Mouse (Mus musculus): ENCODE measurements around the gene Srrm3.

Srrm3 gene

DNA sequence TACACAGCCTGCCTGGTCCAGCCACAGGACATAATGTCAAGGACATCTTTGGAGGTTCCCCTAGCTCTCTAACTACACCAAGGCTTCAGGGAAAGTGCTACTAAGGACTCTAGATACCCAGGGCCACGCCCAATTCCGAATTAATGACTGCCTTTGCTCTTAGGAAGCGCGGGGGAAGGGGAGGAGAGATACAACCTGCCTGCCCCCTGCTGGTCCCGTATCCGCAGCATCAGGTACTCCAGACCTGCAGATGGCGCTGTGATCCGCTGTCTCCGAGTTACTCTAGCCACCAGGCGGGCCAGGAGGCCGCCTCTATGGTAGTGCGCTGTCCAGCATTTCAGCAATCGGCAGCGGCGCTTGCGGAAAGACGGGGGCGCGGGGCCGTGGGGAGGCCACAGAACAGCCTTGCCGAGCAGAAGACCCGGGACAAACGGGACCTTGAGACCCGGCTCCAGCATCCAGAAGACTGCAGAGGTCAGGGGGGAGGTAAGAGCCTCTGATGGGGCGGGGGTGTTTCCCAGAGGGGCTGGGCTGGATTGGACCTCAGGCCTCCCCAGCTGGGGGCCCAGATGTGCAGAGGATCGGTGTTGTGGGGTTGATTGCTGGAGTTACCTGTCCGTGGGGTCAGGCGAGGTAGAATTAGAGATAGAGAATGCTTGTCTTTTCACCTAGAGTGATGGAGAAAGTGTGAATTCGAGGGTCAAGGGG, at the start of gene Srrm3:
Gene Srrm3 (plus strand): TSS at position 336 of the 708 bp plus-strand sequence.
- CTCF ChIA-PET, result no interaction called here

- CTCF ChIA-PET, result no interaction called here
These were observed 44.8 kb upstream of the Srrm3 start for GRCm38 (mm10) chr5:135761881-135762280.

DNA sequence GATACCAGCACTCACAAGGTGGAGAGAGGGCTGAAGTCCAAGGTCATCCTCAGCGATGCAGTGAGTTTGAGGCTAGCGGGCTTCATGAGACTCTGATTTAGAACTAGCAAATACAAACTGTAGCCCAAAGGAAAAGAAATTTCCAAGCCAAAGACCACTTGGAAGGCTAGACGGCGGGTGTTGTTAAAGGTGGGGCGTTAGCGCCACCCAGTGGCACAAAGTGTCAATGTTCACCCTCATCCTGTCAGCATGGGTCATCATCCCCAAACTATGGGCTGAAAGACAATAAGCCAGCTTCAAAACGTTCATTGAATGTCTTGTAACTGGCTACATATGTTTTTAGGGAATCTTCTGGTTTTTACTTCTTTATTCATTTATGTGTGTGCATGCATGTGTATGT, 43.2 kb upstream of the Srrm3 start:
- CTCF ChIA-PET, result interaction anchor here (1.3 to 1.4 kb wide), 2 partner anchors 19 to 147 kb away, joined by 3 to 4 read pairs; partner anchors contain the start of gene Tmem120a

GRCm38 (mm10) chr5:135764971-135765370, 41.7 kb upstream of the Srrm3 start:
- CTCF ChIA-PET, result no interaction called here

GRCm38 (mm10) chr5:135772519-135772918, 34.2 kb upstream of the Srrm3 start:
- CTCF ChIA-PET, result no interaction called here

DNA sequence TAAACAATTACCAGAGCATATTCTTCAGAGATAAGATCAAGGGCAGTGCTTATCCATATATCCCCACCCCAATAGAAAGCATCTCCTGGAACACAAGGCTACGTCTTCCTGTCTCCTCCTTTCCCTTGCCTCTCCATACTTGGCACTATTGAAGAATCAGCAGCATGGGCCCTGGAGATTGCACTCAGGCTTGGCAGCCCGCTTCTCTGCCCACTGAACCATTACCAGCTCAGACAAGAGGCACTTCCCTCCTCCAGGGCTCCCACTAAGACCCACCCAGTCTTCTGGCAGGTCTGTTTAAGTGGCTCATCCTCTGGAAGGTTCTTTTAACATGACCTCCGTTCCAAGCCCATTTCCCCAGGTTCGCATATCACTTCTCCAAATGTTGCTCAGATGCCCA, 30.1 kb upstream of the Srrm3 start:
- CTCF ChIA-PET, result no interaction called here

- CTCF ChIA-PET, result interaction anchor here (0.6 kb wide), 1 partner anchor 419 kb away, joined by 3 read pairs; no protein-coding TSS in a partner anchor
These were observed 28.8 kb upstream of the Srrm3 start, which contains the start of gene Styxl1 for GRCm38 (mm10) chr5:135777796-135778470. Gene Styxl1 (minus strand): TSS chr5:135778385.

DNA sequence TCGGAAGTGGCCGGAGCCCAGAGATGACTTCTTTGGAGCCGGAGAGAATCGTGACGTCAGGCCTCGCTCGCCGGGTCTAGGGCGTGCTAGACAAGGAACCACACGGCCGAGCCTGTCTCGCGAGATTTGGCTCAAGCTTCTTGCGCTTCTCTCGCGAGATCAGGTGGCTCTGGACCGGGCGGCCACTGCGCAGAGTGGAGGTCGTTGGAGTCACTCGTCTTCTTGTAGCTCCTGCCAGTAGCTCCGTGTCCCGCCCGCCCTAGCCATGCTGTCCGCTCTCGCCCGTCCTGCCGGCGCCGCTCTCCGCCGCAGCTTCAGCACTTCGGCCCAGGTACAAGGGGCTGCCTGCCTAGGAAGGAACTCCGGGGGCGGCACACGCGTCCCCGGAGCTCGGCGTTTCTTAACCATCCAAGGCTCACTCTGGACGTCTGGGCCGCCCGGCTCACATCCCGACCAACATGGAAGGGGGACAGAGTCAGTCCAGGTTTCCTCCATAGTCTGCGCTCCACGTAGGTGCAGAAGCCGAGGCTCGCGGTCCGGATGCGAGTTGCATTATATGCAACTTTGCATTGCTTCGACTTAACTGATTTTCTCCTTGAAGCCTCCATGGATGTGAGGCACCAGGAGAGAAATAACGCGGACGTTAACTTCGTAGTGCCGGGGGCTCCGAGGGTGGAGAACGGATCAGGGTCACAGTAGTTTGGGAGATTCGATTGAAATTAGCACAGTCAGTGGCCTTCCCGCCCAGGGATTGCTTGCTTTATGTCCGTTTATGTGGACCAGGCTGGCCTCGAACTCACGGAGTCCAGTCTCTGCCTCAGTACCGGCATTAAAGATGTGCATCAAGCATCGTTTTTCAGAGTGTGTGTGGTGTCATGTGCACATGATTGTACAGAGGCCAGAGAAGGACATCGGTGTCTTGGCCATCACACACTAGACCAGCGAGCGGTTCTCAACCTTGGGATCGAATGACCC, 27.9 kb upstream of the Srrm3 start, which contains the start of gene Mdh2:
Gene Mdh2 (plus strand): TSS at position 10 of the 975 bp plus-strand sequence.
- CTCF ChIA-PET, result interaction anchor here (0.6 kb wide), 1 partner anchor 418 kb away, joined by 3 read pairs; no protein-coding TSS in a partner anchor

DNA sequence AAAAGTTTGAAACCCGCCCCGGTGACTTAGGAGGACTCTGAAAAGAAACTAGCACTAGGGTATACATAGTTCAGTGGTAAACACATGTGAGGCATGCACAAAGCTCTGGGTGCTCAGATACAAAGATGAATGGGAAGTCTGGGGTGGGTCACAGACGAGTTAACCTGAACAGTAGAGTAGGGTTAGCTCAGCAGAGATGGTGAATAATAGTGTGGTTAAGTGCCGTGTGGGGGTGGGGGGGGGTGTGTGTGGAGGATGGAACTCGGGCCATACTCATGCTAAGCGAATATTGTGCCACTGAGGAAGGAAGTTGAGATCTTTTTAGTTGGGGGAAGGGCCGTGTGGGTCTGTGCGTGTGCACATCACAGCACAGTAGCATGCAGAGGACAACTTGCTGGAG, 26.4 kb upstream of the Srrm3 start:
- CTCF ChIA-PET, result interaction anchor here (0.5 kb wide), 1 partner anchor 64 kb away, joined by 4 read pairs; no protein-coding TSS in a partner anchor

DNA sequence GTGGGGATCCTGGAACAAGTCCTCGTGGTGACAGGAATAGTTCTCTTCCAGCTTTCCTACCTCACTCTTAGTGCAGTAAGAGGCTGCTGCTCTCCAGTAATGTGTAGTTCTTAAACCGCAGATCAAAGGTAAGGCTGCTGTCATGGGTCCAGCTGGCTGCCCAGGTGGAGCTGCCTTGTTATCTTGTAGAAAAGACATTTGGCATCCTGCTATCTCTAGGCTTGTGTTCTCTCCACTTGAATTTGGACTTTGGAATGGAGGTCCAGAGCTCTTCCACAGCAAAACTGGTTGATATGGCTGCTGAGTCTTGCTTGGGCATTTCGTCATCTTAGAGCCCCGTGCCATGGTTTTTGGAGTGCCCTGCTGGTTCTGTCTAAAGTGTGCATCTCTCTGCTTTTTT, 23.8 kb upstream of the Srrm3 start:
- CTCF ChIA-PET, result no interaction called here

GRCm38 (mm10) chr5:135793996-135794858, 12.5 kb upstream of the Srrm3 start:
- CTCF ChIA-PET, result interaction anchor here (0.6 to 0.7 kb wide), 2 partner anchors 16 to 1544 kb away, joined by 3 read pairs; no protein-coding TSS in a partner anchor

DNA sequence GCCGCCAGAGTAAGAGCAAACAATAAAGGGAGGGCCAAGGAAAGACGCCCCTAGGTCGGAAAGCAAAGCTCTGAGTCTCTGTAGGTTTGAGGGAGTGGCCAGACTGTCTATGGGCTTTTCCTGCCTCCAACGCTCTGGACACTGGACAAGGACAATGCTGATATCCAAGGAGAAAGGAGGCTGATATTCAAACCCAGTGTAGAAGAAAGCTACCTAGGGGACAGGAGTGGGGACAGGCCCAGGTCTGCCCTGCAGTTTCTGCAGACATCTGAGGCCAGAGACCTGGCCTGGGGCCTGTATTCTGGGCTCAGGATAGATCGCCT, 11.9 kb upstream of the Srrm3 start:
- CTCF ChIA-PET, result interaction anchor here (0.6 kb wide), 1 partner anchor 15 kb away, joined by 3 read pairs; no protein-coding TSS in a partner anchor

GRCm38 (mm10) chr5:135799746-135800145, 6.9 kb upstream of the Srrm3 start:
- CTCF ChIA-PET, result interaction anchor here (0.5 to 0.6 kb wide), 2 partner anchors 167 to 1182 kb away, joined by 3 to 5 read pairs; partner anchors contain the start of gene Rhbdd2

DNA sequence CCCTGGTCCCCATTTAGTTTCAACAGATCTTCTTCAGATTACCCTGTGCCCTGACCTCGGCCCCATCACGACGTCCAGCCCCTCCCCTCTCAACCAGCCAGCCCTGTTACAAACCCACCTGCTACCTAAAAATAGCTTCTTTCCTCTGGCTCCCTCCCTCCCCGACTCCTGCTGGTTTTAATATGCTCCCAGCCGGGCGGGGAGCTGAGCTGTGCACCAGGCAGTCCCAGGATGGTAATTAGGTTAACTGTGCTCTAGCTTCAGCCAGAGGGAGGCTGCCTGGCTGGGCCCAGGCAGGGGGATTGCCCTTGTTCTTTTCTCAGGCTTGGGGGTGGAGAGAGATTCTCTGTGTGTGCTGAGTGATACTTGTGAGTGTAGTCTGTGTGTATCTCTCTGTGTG, 5.8 kb upstream of the Srrm3 start:
- CTCF ChIA-PET, result no interaction called here

DNA sequence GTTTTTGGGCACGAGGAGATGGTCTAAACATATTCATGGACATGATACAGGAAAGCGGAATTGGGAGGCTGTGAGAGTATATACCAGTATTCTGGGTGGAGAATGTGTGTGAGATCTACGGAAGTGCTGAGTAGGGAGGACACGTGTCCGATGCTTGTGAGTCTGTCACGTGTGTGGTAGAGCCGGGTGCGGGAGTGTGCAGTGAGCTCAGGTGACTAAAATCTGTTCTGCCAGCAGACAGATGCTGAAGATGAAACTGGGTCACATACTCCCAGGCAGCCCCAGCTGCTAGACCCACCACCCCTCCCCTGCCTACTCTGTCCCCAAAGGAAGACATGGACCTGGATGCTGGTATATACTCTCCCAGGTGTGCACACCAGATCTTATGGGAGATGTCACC, 4.0 kb upstream of the Srrm3 start:
- CTCF ChIA-PET, result interaction anchor here (0.5 kb wide), 1 partner anchor 29 kb away, joined by 3 read pairs; no protein-coding TSS in a partner anchor

GRCm38 (mm10) chr5:135803135-135803534, 3.6 kb upstream of the Srrm3 start:
- CTCF ChIA-PET, result interaction anchor here (0.5 kb wide), 1 partner anchor 29 kb away, joined by 3 read pairs; no protein-coding TSS in a partner anchor

- CTCF ChIA-PET, result no interaction called here
These were observed 3.0 kb upstream of the Srrm3 start for GRCm38 (mm10) chr5:135803676-135804075.

GRCm38 (mm10) chr5:135804735-135805134, 2.0 kb upstream of the Srrm3 start:
- CTCF ChIA-PET, result interaction anchor here (0.6 kb wide), 1 partner anchor 197 kb away, joined by 3 read pairs; no protein-coding TSS in a partner anchor

DNA sequence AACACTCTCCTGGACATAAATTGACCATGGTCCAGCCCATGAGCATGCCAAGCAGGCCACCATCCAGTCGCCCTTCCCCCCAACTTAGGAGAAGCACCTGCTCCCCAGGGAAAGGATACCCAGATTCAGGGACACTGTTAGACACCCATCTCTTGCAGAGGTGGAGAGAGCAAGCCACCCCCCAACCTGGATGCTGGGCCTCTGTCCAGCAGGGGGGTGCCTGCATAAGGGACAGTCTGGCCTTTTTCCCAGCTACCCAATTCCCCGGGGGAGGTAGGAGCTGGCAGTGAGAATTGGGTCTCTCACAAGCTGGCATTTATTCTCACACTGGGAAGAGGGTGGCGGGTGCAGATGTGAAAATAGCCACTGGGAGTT, 560 bp downstream of the Srrm3 start:
- CTCF ChIA-PET, result interaction anchor here (0.7 kb wide), 1 partner anchor 453 kb away, joined by 3 read pairs; no protein-coding TSS in a partner anchor

- CTCF ChIA-PET, result interaction anchor here (0.6 kb wide), 2 partner anchors 161 to 1164 kb away, joined by 4 to 6 read pairs; no protein-coding TSS in a partner anchor
These were observed 6.3 kb downstream of the Srrm3 start for GRCm38 (mm10) chr5:135812991-135813390.

All from spleen, embryonic (tissue).